Mouse (Mus musculus): ENCODE measurements around the gene Arih2.

DNA sequence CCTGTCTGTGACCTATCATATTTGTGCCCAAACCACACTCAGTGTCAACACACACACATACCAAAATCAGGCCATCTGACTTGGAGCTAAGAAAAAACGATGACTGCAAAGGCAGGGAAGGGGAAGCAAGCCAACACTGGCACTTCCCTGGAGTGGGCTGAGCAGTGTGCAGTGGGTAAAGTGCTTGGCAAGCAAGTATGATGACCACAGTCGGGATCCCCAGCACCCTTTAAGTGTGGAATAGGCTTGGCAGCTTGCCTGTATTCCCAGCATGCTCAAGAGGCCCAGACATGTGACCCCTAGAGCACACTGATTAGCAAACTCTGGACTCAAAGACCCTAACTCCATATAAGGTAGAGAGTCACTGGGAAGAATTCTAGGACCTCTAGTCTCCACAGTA lies 22.7 kb downstream of the Arih2 start:
- TF ChIP-seq EP300 (IDR thresholded peaks at IDR 0.05; ENCODE audit: low read depth) = peak; percentile 79; the same call in 1 of the 2 replicates
- no peak for TF ChIP-seq CTCF (IDR thresholded peaks at IDR 0.05; ENCODE audit: low read depth)
